Mouse (Mus musculus) brain, embryonic 14.5 days (tissue): Measurements from ENCODE around the gene Etv3.
"Not testable (repeated sequence)": the region's sequence is repeated elsewhere in the genome, so short reads cannot be mapped to it uniquely, and the experiment has no call there.

ENCODE experiments used
- CTCF ChIP-seq: fragments of 200-500 bp; IDR thresholded peaks from 2 replicates; pipeline ENCODE4 v1.5.1; 2012; ENCODE audit warnings: inconsistent platforms, mild to moderate bottlenecking, moderate library complexity, borderline replicate concordance; ENCODE audit not compliant: insufficient read depth, insufficient read length; ENCODE audit errors: extremely low read depth
- POLR2A ChIP-seq: fragments of 200-500 bp; IDR thresholded peaks from 2 replicates; pipeline ENCODE4 v1.6.1; 2012; ENCODE audit warnings: mild to moderate bottlenecking, inconsistent platforms, borderline replicate concordance; ENCODE audit not compliant: poor library complexity, insufficient read depth, insufficient read length, severe bottlenecking; ENCODE audit errors: extremely low read depth

- TF ChIP-seq CTCF, POLR2A: not testable (repeated sequence)
These were observed 29.7 kb downstream of the Etv3 start for GRCm38 (mm10) chr3:87554859-87555258.
